21 mouse cellular contexts compared by ENCODE assay signal in the genomic region with DNA sequence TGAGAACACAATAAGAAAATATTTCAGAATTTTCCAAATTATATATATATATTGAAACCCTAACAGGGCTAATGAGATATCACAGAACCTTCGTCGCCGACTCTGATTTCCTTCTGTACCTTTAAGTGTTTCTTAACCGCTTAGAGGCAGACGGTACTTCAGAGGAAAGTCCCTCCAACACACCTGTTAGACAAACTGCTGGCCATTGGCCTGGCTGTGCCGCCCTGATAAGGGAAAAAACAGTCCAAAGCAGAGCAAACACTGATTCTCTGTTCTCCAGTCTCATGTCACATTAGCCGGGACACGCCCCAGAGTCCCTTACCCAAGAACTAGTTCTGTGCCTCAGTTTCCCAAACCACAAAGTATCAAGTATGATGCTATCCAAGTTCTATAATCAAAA. TPM values are rescaled to one million over a fixed set of nuclear protein-coding genes. Genes with fewer than 3 reads are reported as not detected.
DNase-seq lines count a peak whose midpoint lies in the region; ATAC-seq and TF ChIP-seq lines count a peak whose summit lies in the region.
"Had no signal": no experiment of that assay in that cellular context is flagged by ENCODE, and none has a peak within 500 bp of the region (broad histone marks: within the 10 kb centered on the region; RNA-seq: fewer than 3 reads in every experiment).

No protein-coding gene starts in this region.

- no peaks in the 10 kb centered on the region for H3K9me3 ChIP-seq in stomach, embryonic 14.5 days (ENCODE audit: control insufficient read depth, low read depth, low read length)
- H3K9me3 ChIP-seq: embryonic facial prominence, embryonic 12.5 days; limb, embryonic 10.5 days; liver, embryonic 15.5 days; midbrain, embryonic 12.5 days had no signal

- no peak overlapping the region for H3K9ac ChIP-seq in stomach, embryonic 14.5 days (replicated peaks; ENCODE audit: low read depth, low read length)
- H3K9ac ChIP-seq: embryonic facial prominence, embryonic 12.5 days; hindbrain, embryonic 14.5 days; liver, embryonic 15.5 days; midbrain, embryonic 12.5 days had no signal

- H3K4me2 ChIP-seq in stomach, embryonic 14.5 days (replicated peaks; ENCODE audit: low read depth, low read length): peak overlapping the region; percentile 91
- H3K4me2 ChIP-seq: liver, embryonic 15.5 days had no signal

- H3K36me3 ChIP-seq in stomach, embryonic 14.5 days (ENCODE audit: control insufficient read depth, insufficient read depth, low read length): no peaks in the 10 kb centered on the region
- H3K36me3 ChIP-seq: embryonic facial prominence, embryonic 12.5 days; limb, embryonic 10.5 days; liver, embryonic 15.5 days; midbrain, embryonic 12.5 days had no signal

- peak; percentile 65 for DNase-seq in heart, adult 11 months
- no peak for DNase-seq in heart, postnatal 14 days
- DNase-seq in lung, adult 2 months: peak; percentile 28
- no peak for DNase-seq in lung, postnatal 14 days
- no peak for DNase-seq in thymus, postnatal 4 days
- no peak for DNase-seq in kidney, postnatal 14 days
- DNase-seq: adrenal gland, adult 8-10 months; cerebellum, adult 18-20 months; cerebellum, postnatal 25 days; heart, postnatal 4 days; kidney, adult 18-20 months; kidney, postnatal 10 days; liver; thymus, postnatal 25 days had no signal

- no peak for TF ChIP-seq CTCF in lung, adult 2 months (IDR thresholded peaks at IDR 0.05; ENCODE audit: insufficient read depth, low read length)

- no peak overlapping the region for H3K4me3 ChIP-seq in lung, adult 2 months (replicated peaks; ENCODE audit: extremely low read depth, low read depth, low read length)
- no peak overlapping the region for H3K4me3 ChIP-seq in stomach, embryonic 14.5 days (ENCODE audit: low read depth, low read length)
- H3K4me3 ChIP-seq: embryonic facial prominence, embryonic 12.5 days; liver, embryonic 15.5 days had no signal

- intact Hi-C loops in heart, postnatal 14 days (cut with DNase I): no loop called here

- no peak for ATAC-seq in stomach, embryonic 14.5 days (ENCODE audit: insufficient number of reproducible peaks, insufficient read depth, low FRiP score, low read depth)
- ATAC-seq: activated CD4-positive, CD25-positive, alpha-beta regulatory T cell, adult 4 months had no signal

- TF ChIP-seq POLR2A in lung, adult 2 months (IDR thresholded peaks at IDR 0.05; ENCODE audit: borderline replicate concordance, extremely low read depth, low read depth, low read length): no peak

- no peaks in the 10 kb centered on the region for H3K4me1 ChIP-seq in lung, adult 2 months (ENCODE audit: control insufficient read depth, insufficient read depth, low read length)
- H3K4me1 ChIP-seq in stomach, embryonic 14.5 days (ENCODE audit: control insufficient read depth, insufficient read depth, low read length): peaks cover 13% of the 10 kb centered on the region; the same call in 1 of the 2 replicates

- no peak overlapping the region for H3K27ac ChIP-seq in stomach, embryonic 14.5 days (ENCODE audit: low read length)
- H3K27ac ChIP-seq: embryonic facial prominence, embryonic 12.5 days; hindbrain, embryonic 14.5 days; limb, embryonic 10.5 days; liver, embryonic 15.5 days; midbrain, embryonic 12.5 days had no signal

- WGBS in lung, adult 2 months: 78% methylated on average over 8 of the region's 8 CpGs
- 64% methylated on average over 8 of the region's 8 CpGs for WGBS in stomach, embryonic 14.5 days

- H3K27me3 ChIP-seq in stomach, embryonic 14.5 days (ENCODE audit: control insufficient read depth, insufficient read depth, low read length): no peaks in the 10 kb centered on the region

RNA-seq across cellular contexts. Expression of gene Arhgef28, which starts 1.9 kb away (rescaled TPM):
- 1 to 10 TPM; 6.5 to 6.9 TPM for total RNA-seq in heart, postnatal 14 days (2021)
- 14.6 and 16.0 TPM in 2 replicates for polyA plus RNA-seq in lung, adult 2 months (2012; rRNA removed)
- 28.4 and 28.9 TPM in 2 replicates for polyA plus RNA-seq in stomach, embryonic 14.5 days (2014; fragmentation: Nextera tagmentation; extraction: Ambion mirVana)

RNA-seq across cellular contexts. Expression of gene Utp15, which starts 58.5 kb away (rescaled TPM):
- total RNA-seq in heart, postnatal 14 days (2021): 1 to 10 TPM; 6.8 TPM
- 4.2 and 6.8 TPM in 2 replicates for polyA plus RNA-seq in lung, adult 2 months (2012; rRNA removed)
- polyA plus RNA-seq in stomach, embryonic 14.5 days (2014; fragmentation: Nextera tagmentation; extraction: Ambion mirVana): 33.9 and 34.0 TPM in 2 replicates

RNA-seq across cellular contexts. Expression of gene Ankra2, which starts 58.5 kb away (rescaled TPM):
- total RNA-seq in heart, postnatal 14 days (2021): 10 to 100 TPM; 29.8 to 30.7 TPM
- 10.9 and 11.8 TPM in 2 replicates for polyA plus RNA-seq in lung, adult 2 months (2012; rRNA removed)
- polyA plus RNA-seq in stomach, embryonic 14.5 days (2014; fragmentation: Nextera tagmentation; extraction: Ambion mirVana): 33.2 and 33.9 TPM in 2 replicates

Comparison
In these comparisons a context has a peak if more than half of its experiments do, and no peak if none do; other contexts are left out.
1. DNase-seq: peak in heart, adult 11 months (single experiment) and lung, adult 2 months (single experiment); none in heart, postnatal 14 days (0 of 2), lung, postnatal 14 days (single experiment), thymus, postnatal 4 days (single experiment) and kidney, postnatal 14 days (single experiment).